In genomic region chr5:124469486-124469885, GRCm38 (mm10) we compare ENCODE assay signal across 1 mouse cellular context.
TF ChIP-seq lines count a peak whose summit lies in the region.

No protein-coding gene starts in this region.

TF ChIP-seq in CH12.LX, 34 proteins besides CTCF, POLR2A, EP300 and RAD21 (continued from another document):
- TF ChIP-seq JUN (IDR thresholded peaks at IDR 0.05; ENCODE audit: insufficient read depth, low read depth, low read length) = no peak
- TF ChIP-seq SIN3A (IDR thresholded peaks at IDR 0.05; ENCODE audit: low read length) = no peak
- TF ChIP-seq MAZ (IDR thresholded peaks at IDR 0.05; ENCODE audit: low read depth, low read length) = no peak
- TF ChIP-seq ZC3H11A (IDR thresholded peaks at IDR 0.05; ENCODE audit: low read depth, low read length) = no peak
